Mouse (Mus musculus): Measurements from ENCODE around the gene Slc16a11. TPM values are rescaled to one million over a fixed set of nuclear protein-coding genes. Genes with fewer than 3 reads are reported as not detected.
A peak's percentile ranks its signal among the peaks of the same experiment; 100 is the strongest.

Gene Slc16a11
- polyA plus RNA-seq, 1 experiment from 2014 or later, result 1.8 TPM

- Histone ChIP-seq H3K4me3 (peak overlapping the region; percentile 76), H3K9ac (no peak overlapping the region), H3K9me3 (replicated peaks) (no peaks in the 10 kb centered on the region), H3K27me3 (replicated peaks) (peaks cover 36% of the 10 kb centered on the region), H3K4me2 (peak overlapping the region; percentile 97), H3K4me1 (peaks cover 66% of the 10 kb centered on the region), H3K36me3 (peaks cover 20% of the 10 kb centered on the region), H3K27ac (peak overlapping the region; percentile 32; the same call in 1 of the 2 replicates)
- 83% methylated on average over 15 of the region's 15 CpGs for WGBS (ENCODE audit: insufficient replicate concordance)
- ATAC-seq, result no peak
Observed at GRCm38 (mm10) chr11:70218741-70219470, 6.4 kb downstream of the Slc16a11 start.

DNA sequence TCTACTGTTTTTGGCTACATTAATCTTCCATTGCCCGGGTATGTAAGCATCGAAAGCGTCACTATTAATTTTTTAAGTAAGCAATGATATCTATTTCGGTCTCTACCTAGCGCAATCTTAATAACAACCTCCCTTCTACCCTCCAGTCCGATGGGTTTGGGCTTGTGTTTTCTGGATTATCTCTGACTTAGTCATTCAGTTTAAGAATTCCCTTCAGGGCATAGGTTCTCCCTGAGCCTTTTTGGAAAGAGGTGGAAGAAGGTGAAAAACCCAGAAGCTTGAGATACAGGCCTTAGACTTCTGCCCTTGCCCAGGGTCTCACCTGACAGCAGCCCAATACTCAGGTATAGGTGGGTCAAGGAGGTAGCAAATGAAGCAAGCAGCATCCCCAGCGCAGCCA, 7.3 kb downstream of the Slc16a11 start:
- peak overlapping the region; percentile 88 for H3K9ac ChIP-seq
- H3K36me3 ChIP-seq, result peaks cover 20% of the 10 kb centered on the region
- H3K4me3 ChIP-seq, result peak overlapping the region; percentile 76
- H3K27ac ChIP-seq, result peak overlapping the region; percentile 97
- peaks cover 26% of the 10 kb centered on the region for H3K27me3 ChIP-seq (replicated peaks)
- 53% methylated on average over 7 of the region's 7 CpGs for WGBS (ENCODE audit: insufficient replicate concordance)
- H3K4me1 ChIP-seq, result peaks cover 66% of the 10 kb centered on the region
- no peaks in the 10 kb centered on the region for H3K9me3 ChIP-seq (replicated peaks)
- no peak for ATAC-seq
- H3K4me2 ChIP-seq, result peak overlapping the region; percentile 97

- peaks cover 22% of the 10 kb centered on the region for H3K27me3 ChIP-seq (replicated peaks)
- WGBS (ENCODE audit: insufficient replicate concordance), result 2% methylated on average over 24 of the region's 24 CpGs
- peaks cover 20% of the 10 kb centered on the region for H3K36me3 ChIP-seq
- peak overlapping the region; percentile 97 for H3K4me2 ChIP-seq
- H3K9ac ChIP-seq, result peak overlapping the region; percentile 88
- peak overlapping the region; percentile 97 for H3K27ac ChIP-seq
- ATAC-seq, result no peak
- no peaks in the 10 kb centered on the region for H3K9me3 ChIP-seq (replicated peaks)
- peaks cover 66% of the 10 kb centered on the region for H3K4me1 ChIP-seq
- peak overlapping the region; percentile 76 for H3K4me3 ChIP-seq
Observed at GRCm38 (mm10) chr11:70220323-70220722, 7.8 kb downstream of the Slc16a11 start.

GRCm38 (mm10) chr11:70220731-70221602, 8.4 kb downstream of the Slc16a11 start, which contains the start of gene Slc16a13:
Gene Slc16a13 (minus strand): TSS chr11:70221064.
- WGBS (ENCODE audit: insufficient replicate concordance), result under 1% methylated on average over 28 of the region's 28 CpGs
- peaks cover 20% of the 10 kb centered on the region for H3K36me3 ChIP-seq
- H3K4me2 ChIP-seq, result peak within 1 kb of the TSS; percentile 97
- no peaks in the 10 kb centered on the region for H3K9me3 ChIP-seq (replicated peaks)
- ATAC-seq, result peak; percentile 87
- H3K27ac ChIP-seq, result peak within 1 kb of the TSS; percentile 97
- H3K4me3 ChIP-seq, result peak within 1 kb of the TSS; percentile 76
- H3K4me1 ChIP-seq, result peaks cover 69% of the 10 kb centered on the region
- peak within 1 kb of the TSS; percentile 88 for H3K9ac ChIP-seq
- peaks cover 22% of the 10 kb centered on the region for H3K27me3 ChIP-seq (replicated peaks)

- Histone ChIP-seq H3K36me3 (peaks cover 16% of the 10 kb centered on the region), H3K4me1 (peaks cover 78% of the 10 kb centered on the region), H3K9ac (peak overlapping the region; percentile 88), H3K4me3 (peak overlapping the region; percentile 76), H3K27ac (peak overlapping the region; percentile 97), H3K27me3 (replicated peaks) (peaks cover 22% of the 10 kb centered on the region), H3K4me2 (peak overlapping the region; percentile 97), H3K9me3 (replicated peaks) (no peaks in the 10 kb centered on the region)
- 3% methylated on average over 14 of the region's 14 CpGs for WGBS (ENCODE audit: insufficient replicate concordance)
- peak; percentile 85 for ATAC-seq
Observed at GRCm38 (mm10) chr11:70221603-70222500, 9.3 kb downstream of the Slc16a11 start.

DNA sequence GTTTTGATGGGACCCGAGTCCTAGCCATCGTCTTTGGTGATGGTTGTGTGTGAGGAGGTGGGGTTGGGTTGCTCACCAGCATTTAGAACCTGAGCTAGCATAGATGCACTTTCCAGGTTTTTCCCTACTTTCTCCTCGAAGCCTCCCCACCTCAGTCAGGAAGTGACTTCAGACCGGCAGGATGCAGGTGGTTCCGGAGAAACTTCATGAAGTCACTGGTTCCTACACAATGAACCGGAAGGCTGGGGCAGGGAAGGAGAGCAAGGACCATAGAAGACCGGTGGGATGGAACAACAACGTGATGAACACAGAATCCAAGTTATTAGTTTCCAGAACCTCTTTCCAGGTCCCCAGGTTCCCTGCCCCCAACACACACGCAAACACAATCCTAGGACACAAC, 11.2 kb downstream of the Slc16a11 start:
- H3K9ac ChIP-seq, result 0 out of 2 replicates have a peak overlapping the region, but pooled peaks have one; percentile 8
- H3K27ac ChIP-seq, result peak overlapping the region; percentile 53
- no peaks in the 10 kb centered on the region for H3K9me3 ChIP-seq (replicated peaks)
- H3K36me3 ChIP-seq, result peaks cover under 1% of the 10 kb centered on the region; the same call in 1 of the 2 replicates
- WGBS (ENCODE audit: insufficient replicate concordance), result 44% methylated on average over 9 of the region's 9 CpGs
- ATAC-seq, result no peak
- no peak overlapping the region for H3K4me3 ChIP-seq
- peak overlapping the region; percentile 24 for H3K4me2 ChIP-seq
- peaks cover 87% of the 10 kb centered on the region for H3K4me1 ChIP-seq
- peaks cover 34% of the 10 kb centered on the region for H3K27me3 ChIP-seq (replicated peaks)

DNA sequence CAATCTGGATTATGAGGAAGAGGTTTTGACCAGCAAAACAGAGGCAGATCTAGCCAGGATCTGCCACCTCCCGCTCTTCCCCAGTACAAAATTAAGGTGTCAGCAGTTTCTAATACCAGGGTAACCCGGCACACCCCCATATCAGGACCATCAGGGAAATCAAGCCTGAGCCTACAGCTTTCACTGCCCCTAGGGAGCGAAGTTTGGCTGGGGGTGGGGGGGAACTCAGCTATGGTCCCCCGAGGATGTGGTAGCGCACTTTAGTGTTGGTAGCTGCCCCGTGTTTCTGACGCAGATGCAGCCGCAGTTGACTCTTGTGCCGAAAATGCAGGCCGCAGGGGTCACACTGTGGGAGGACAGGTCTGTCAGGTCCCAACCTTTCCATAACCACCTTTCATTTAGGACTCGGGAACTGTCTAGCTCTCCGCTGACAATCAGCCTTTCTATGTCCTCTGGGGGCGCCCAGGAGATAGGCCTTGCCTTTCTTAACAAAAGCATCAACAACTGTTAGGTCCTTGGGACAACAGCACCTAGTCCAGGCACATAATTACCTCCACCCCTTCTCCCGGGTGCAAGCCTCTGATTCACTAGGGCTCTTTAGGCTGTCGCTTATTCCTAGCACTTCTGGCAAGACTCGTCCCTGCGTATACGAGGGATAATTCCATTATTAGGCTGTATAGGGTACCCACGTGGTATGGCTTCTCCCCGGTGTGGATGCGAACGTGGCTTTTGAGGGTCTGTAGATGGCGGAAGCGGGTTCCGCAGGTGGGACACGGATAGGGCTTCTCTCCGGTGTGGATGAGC, 13.4 kb downstream of the Slc16a11 start:
- no peak overlapping the region for H3K27ac ChIP-seq
- no peak for ATAC-seq

GRCm38 (mm10) chr11:70226602-70226890, 14.0 kb downstream of the Slc16a11 start:
- Histone ChIP-seq H3K36me3 (no peaks in the 10 kb centered on the region), H3K27me3 (replicated peaks) (peaks cover 50% of the 10 kb centered on the region), H3K9ac (peak overlapping the region; percentile 12), H3K9me3 (replicated peaks) (no peaks in the 10 kb centered on the region), H3K27ac (peak overlapping the region; percentile 59; the same call in 1 of the 2 replicates), H3K4me3 (peak overlapping the region; percentile 31), H3K4me2 (peak overlapping the region; percentile 81), H3K4me1 (peaks cover 93% of the 10 kb centered on the region)
- 36% methylated on average over 18 of the region's 18 CpGs for WGBS (ENCODE audit: insufficient replicate concordance)
- no peak for ATAC-seq

More for the DNA sequence above, 13.4 kb downstream of the Slc16a11 start:
- 44% methylated on average over 27 of the region's 27 CpGs for WGBS (ENCODE audit: insufficient replicate concordance)
- H3K4me1 ChIP-seq, result peaks cover 93% of the 10 kb centered on the region
- peaks cover 50% of the 10 kb centered on the region for H3K27me3 ChIP-seq (replicated peaks)
- peak overlapping the region; percentile 81 for H3K4me2 ChIP-seq
- H3K9ac ChIP-seq, result peak overlapping the region; percentile 12
- H3K9me3 ChIP-seq (replicated peaks), result no peaks in the 10 kb centered on the region
- H3K4me3 ChIP-seq, result peak overlapping the region; percentile 31
- no peaks in the 10 kb centered on the region for H3K36me3 ChIP-seq

- Histone ChIP-seq H3K4me1 (peaks cover 89% of the 10 kb centered on the region), H3K27me3 (replicated peaks) (peaks cover 50% of the 10 kb centered on the region), H3K9ac (peak overlapping the region; percentile 12), H3K4me2 (peak overlapping the region; percentile 81), H3K4me3 (peak overlapping the region; percentile 31), H3K9me3 (replicated peaks) (no peaks in the 10 kb centered on the region), H3K27ac (peak overlapping the region; percentile 59), H3K36me3 (no peaks in the 10 kb centered on the region)
- whole genome bisulfite sequencing (ENCODE audit: insufficient replicate concordance), result 32% methylated on average over 5 of the region's 5 CpGs
- ATAC-seq, result no peak
Observed at GRCm38 (mm10) chr11:70227126-70227525, 14.6 kb downstream of the Slc16a11 start.

- peak overlapping the region; percentile 50; the same call in 1 of the 2 replicates for H3K4me3 ChIP-seq
- no peaks in the 10 kb centered on the region for H3K36me3 ChIP-seq
- H3K4me2 ChIP-seq, result peak overlapping the region; percentile 81
- peaks cover 50% of the 10 kb centered on the region for H3K27me3 ChIP-seq (replicated peaks)
- H3K4me1 ChIP-seq, result peaks cover 89% of the 10 kb centered on the region
- 0 out of 2 replicates have a peak overlapping the region, but pooled peaks have one; percentile 70 for H3K27ac ChIP-seq
- ATAC-seq, result no peak
- H3K9me3 ChIP-seq (replicated peaks), result no peaks in the 10 kb centered on the region
- no peak overlapping the region for H3K9ac ChIP-seq
- WGBS (ENCODE audit: insufficient replicate concordance), result 63% methylated on average over 4 of the region's 4 CpGs
Observed at GRCm38 (mm10) chr11:70227661-70228245, 15.2 kb downstream of the Slc16a11 start.
